Mouse (Mus musculus) cerebellum, adult (tissue): ENCODE data around the gene Slc35e4.
A peak's percentile ranks its signal among the peaks of the same experiment; 100 is the strongest.

Experiments
- ATAC-seq: cut with Nextera tagmentation; 2 replicates; pipeline ENCODE4 v1.9.2; 2017; ENCODE audit warnings: mild to moderate bottlenecking, moderate library complexity, mixed read lengths; ENCODE audit not compliant: insufficient number of reproducible peaks, low FRiP score, low TSS enrichment

Gene Slc35e4

DNA sequence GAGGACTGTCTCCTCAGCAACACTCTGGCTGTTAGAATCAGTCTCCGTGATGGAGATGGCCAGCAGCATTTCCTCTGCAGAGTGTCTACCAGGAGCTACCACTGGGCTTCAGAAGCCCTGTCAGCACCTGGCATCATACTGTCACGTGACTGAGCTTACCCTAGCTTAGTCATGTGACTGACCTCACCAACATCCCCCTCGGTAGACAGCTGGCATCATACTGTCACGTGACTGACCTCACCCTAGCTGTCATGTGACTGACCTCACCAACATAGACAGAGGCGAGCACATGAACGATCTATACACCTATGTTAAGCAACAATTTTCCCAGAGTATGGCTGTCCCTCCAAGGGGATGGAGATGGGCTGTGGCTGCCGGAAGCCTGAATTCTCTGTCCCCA lies 35.8 kb downstream of the Slc35e4 start:
- ATAC-seq: no peak

DNA sequence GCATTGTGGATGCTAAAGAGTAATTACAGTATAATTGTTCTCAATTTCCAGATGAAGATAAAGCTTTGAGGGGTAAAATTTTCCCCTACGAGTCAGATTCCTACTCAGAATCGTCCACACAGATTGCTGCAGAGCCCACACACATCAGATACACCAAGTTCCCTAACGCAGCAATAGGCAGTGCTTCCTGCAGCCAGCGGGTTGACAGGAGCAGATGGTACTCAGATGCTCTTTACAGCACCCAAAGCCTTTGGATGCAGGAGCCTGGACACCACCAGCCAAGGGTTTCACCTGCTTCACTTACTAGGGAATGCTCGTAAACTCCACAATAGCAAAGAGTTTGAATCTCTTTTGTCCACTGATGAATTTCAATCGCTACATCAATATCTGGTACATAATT lies 38.0 kb downstream of the Slc35e4 start:
- ATAC-seq: no peak

DNA sequence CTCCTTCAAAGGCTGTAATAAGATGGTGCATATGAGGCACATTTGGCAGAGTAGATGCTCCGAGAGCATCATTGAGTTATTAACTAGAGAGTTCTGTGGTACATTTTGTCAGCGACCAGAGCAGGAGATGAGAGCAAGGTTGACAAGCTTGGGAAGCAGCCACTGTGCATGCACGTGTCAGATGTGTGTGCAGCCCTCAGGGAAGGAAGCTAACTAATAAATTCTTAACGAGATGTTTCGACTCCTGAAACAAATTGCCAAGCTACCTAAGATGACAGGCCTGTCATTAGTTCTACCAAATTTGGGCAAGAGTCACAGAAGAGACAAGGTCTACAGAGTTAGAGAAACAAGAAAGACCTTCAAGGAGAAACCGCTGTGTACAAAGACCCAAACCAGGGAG lies 50.1 kb downstream of the Slc35e4 start:
- ATAC-seq: no peak

DNA sequence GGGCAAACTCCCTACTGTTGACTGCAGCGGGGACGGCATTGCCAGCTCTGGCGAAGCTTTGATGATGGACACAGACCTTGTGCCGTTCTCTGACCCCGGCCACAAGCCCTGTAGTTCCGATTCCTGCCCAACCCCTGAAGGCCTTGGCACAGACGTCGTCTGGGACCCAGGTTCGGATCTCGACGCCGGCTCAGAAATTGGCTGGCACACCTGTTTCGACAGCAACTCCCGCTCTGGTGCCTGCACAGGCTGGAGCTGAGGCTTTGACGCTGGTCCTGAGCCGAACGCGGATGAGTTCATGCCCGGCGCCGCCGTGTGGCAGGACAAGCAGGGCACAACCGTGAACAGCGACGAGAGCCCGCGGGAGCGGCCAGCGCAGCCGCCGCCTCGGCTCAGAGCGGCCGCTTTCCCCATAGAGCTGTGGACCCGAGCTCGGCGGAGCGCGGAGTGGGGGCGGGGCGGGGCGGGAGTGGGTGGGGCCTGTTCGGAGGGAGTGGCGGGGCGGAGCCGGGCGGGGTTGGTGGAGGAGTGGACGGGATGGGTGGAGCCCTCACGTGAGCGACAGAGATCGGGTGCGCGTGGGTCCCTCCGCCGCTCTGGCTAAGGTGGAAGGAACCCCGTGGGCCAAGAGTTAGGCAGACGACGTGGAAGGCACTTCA lies 50.9 kb downstream of the Slc35e4 start, which contains the start of gene Osbp2:
Gene Osbp2 (minus strand): TSS at position 450 of the 659 bp plus-strand sequence.
- peak; percentile 86 for ATAC-seq

DNA sequence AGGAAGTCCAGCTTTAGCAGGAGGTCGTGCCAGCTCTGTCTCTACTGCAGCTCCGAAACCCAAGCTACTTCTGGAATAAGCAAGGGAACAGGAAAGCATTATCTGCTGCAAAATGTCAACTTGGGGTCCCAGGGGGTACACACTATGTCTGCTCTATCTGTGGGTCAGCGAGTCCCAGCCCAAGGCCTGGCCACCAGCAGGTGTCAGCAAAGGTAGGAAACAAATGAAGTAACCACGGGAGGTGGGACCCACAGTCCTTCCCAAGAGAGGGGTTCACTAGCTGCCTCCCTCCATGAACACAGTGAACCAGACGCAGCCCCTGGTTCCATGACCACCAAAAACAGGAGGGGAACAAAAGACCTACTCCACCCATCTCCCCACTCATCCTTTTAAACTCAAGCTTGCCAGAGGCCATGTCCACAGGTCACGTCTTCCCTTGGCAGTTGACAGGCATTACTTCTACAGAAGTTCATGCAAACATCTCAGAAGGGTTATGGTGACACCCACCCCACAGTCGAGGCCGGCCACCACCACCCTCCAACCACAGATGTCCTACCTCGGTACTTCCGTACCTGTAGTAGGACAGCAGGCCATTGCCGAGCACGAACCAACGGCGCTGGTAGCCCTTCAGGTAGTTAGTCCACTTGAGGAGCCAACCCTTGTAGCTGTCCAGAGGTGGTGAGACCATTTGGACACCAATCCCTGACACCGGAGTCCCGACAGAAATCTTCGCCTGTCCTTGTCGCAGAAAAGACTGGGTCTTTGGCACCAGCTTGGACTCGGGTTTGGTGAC lies 51.6 kb downstream of the Slc35e4 start:
- ATAC-seq: no peak

DNA sequence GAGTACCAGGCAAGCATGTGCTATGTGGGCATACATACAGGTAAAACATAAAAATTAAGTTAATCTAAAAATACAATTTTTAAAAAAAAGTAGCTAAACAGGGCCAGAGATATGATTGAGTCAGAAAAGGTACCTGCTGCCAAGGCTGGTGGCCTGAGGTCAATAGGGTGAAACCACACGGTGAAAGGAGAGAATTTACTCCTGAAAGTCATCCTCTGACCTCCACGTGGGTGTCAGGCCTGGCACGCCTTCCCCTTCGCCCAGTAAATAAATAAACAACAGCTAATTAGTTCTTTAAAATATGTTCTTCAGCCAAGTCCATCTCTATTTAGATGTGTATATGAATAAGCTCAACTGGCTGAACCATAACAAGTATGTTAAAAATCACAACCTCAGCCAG lies 54.1 kb downstream of the Slc35e4 start:
- no peak for ATAC-seq

DNA sequence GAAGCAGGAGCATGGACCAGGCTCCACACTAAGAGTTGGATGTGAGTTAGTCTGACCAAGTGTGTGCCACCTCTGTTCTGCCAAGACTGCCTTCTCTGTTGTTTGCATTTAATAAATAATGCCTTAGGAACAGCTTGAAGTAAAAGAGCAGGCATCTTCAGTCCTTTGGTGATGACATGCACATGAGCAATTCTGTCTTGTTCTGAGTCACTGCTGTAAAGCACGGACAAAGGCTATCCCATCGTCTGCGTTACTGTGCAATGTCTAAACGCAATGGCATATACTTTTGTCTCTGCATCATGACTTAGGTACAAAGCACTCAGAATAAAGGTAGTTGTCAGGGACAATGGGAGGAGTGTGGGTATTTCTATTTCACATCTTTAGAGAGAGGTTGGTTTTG lies 54.7 kb downstream of the Slc35e4 start:
- no peak for ATAC-seq

DNA sequence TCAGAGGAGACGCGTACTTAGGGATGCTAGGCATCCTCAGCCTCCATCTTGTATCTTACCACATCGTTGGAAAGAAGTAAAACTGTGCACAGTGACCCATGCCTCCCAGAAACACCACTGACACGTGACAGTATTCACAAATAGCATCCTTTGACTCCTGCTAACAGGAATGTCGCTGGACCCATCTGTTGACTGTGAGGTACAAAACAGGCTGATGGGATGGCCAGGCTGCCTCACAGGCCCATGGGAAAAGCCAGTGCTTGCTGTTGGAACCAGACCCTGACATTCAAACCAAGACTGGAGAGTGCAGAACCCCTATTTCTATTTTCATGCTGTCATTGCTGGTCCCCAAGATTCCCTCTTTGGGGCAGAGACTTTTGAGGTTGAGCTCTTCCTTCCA lies 56.6 kb downstream of the Slc35e4 start:
- no peak for ATAC-seq
